Mouse (Mus musculus): Measurements from ENCODE around the gene Apex1.
A peak's percentile ranks its signal among the peaks of the same experiment; 100 is the strongest.
"Not testable (repeated sequence)": the region's sequence is repeated elsewhere in the genome, so short reads cannot be mapped to it uniquely, and the experiment has no call there.

The Apex1 gene

GRCm38 (mm10) chr14:50924281-50925064, at the start of gene Apex1, which contains the start of gene Osgep:
Gene Apex1, plus strand, starts transcription at chr14:50924968.
Gene Osgep, minus strand, starts transcription at chr14:50924893.
- ATAC-seq (ENCODE audit: low TSS enrichment), result peak; percentile 94

- no peak for ATAC-seq (ENCODE audit: low TSS enrichment)
These were observed 49.6 kb upstream of the Apex1 start for GRCm38 (mm10) chr14:50875175-50875574.

GRCm38 (mm10) chr14:50875591-50876230, 49.1 kb upstream of the Apex1 start:
- ATAC-seq (ENCODE audit: low TSS enrichment), result peak; percentile 83

GRCm38 (mm10) chr14:50876236-50876950, 48.4 kb upstream of the Apex1 start:
- peak; percentile 94 for ATAC-seq (ENCODE audit: low TSS enrichment)

GRCm38 (mm10) chr14:50891621-50892020, 33.1 kb upstream of the Apex1 start:
- ATAC-seq (ENCODE audit: low TSS enrichment), result no peak

- no peak for ATAC-seq (ENCODE audit: low TSS enrichment)
These were observed 32.7 kb upstream of the Apex1 start for GRCm38 (mm10) chr14:50892091-50892490.

- no peak for ATAC-seq (ENCODE audit: low TSS enrichment)
These were observed 32.0 kb upstream of the Apex1 start for GRCm38 (mm10) chr14:50892541-50893459.

GRCm38 (mm10) chr14:50895407-50895806, 29.4 kb upstream of the Apex1 start:
- no peak for ATAC-seq (ENCODE audit: low TSS enrichment)

- peak; percentile 64 for ATAC-seq (ENCODE audit: low TSS enrichment)
These were observed 28.6 kb upstream of the Apex1 start for GRCm38 (mm10) chr14:50895985-50896746.

- peak; percentile 93 for ATAC-seq (ENCODE audit: low TSS enrichment)
These were observed 27.9 kb upstream of the Apex1 start for GRCm38 (mm10) chr14:50896747-50897373.

GRCm38 (mm10) chr14:50897374-50897765, 27.4 kb upstream of the Apex1 start, which contains the start of gene Klhl33:
Gene Klhl33, minus strand, starts transcription at chr14:50897507.
- ATAC-seq (ENCODE audit: low TSS enrichment), result peak; percentile 1; the same call in 1 of the 2 replicates

GRCm38 (mm10) chr14:50897992-50898391, 26.8 kb upstream of the Apex1 start:
- not testable (repeated sequence) for ATAC-seq (ENCODE audit: low TSS enrichment)

GRCm38 (mm10) chr14:50903973-50904827, 20.6 kb upstream of the Apex1 start:
- ATAC-seq (ENCODE audit: low TSS enrichment), result peak; percentile 99

GRCm38 (mm10) chr14:50904828-50905129, 20.0 kb upstream of the Apex1 start:
- ATAC-seq (ENCODE audit: low TSS enrichment), result no peak

- ATAC-seq (ENCODE audit: low TSS enrichment), result not testable (repeated sequence)
These were observed 19.4 kb upstream of the Apex1 start for GRCm38 (mm10) chr14:50905327-50905726.

GRCm38 (mm10) chr14:50908126-50908525, 16.6 kb upstream of the Apex1 start:
- ATAC-seq (ENCODE audit: low TSS enrichment), result no peak

GRCm38 (mm10) chr14:50911356-50911755, 13.4 kb upstream of the Apex1 start:
- no peak for ATAC-seq (ENCODE audit: low TSS enrichment)

- not testable (repeated sequence) for ATAC-seq (ENCODE audit: low TSS enrichment)
These were observed 1.3 kb upstream of the Apex1 start for GRCm38 (mm10) chr14:50923437-50923836.
